Mouse (Mus musculus): ENCODE measurements around the gene Incenp. TPM values are rescaled to one million over a fixed set of nuclear protein-coding genes. Genes with fewer than 3 reads are reported as not detected.
A peak's percentile ranks its signal among the peaks of the same experiment; 100 is the strongest.
"Not testable (repeated sequence)": the region's sequence is repeated elsewhere in the genome, so short reads cannot be mapped to it uniquely, and the experiment has no call there.

Incenp gene
- polyA plus RNA-seq, 1 experiment from 2014 or later: 21.7 TPM

DNA sequence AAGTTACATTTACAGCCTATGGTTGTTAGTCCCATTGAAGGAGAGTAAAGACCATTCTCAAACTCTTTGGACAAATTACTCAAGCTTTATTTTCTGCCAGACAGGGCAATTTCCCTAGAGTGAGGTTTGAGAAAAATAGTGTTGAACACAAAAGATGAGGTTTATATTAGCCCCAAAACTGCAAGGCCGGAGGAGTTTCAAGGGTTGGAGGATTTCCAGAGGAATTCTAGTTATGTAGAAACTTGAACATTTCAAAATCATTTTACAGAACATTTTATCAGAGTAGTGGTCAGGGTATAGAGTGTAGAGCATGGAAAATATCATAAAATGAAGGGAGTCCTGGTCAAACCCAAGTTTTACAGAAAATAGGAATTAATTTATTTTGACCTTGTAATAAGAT lies 34.5 kb downstream of the Incenp start:
- no peaks in the 10 kb centered on the region for H3K36me3 ChIP-seq (ENCODE audit: control insufficient read depth, insufficient read depth, low read length)
- no peak overlapping the region for H3K4me3 ChIP-seq (replicated peaks; ENCODE audit: low read depth, low read length)
- no peak for ATAC-seq (ENCODE audit: low FRiP score, low TSS enrichment)
- H3K4me1 ChIP-seq (ENCODE audit: control insufficient read depth, insufficient read depth, low read length): no peaks in the 10 kb centered on the region
- no peaks in the 10 kb centered on the region for H3K27me3 ChIP-seq (ENCODE audit: control insufficient read depth, insufficient read depth, low read length)
- DNase-seq: no peak
- WGBS: 98% methylated on average over 1 of the region's 1 CpGs
- H3K4me2 ChIP-seq (ENCODE audit: low read length): no peak overlapping the region
- no peaks in the 10 kb centered on the region for H3K9me3 ChIP-seq (ENCODE audit: control insufficient read depth, low read length)
- no peak overlapping the region for H3K9ac ChIP-seq (replicated peaks; ENCODE audit: low read length)
- no peak overlapping the region for H3K27ac ChIP-seq (replicated peaks; ENCODE audit: low read depth, low read length)

DNA sequence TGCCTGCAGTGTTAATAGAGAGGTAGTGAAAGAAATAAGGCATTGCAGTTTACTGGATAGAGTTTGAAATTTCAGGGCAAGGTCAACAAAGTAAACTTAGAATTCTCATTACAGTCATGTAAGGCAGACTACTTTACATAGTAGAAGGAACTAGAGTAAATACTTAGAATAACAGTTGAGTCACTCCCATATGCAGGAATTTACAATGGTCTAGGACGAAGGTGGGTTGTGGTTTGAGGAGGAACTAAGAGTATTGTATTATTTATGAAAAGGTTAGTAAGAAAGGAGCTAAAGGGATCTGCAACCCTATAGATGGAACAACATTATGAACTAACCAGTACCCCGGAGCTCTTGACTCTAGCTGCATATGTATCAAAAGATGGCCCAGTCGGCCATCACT lies 38.5 kb downstream of the Incenp start:
- H3K9ac ChIP-seq (replicated peaks; ENCODE audit: low read length); ATAC-seq (ENCODE audit: low FRiP score, low TSS enrichment); H3K4me3 ChIP-seq (replicated peaks; ENCODE audit: low read depth, low read length); H3K9me3 ChIP-seq (ENCODE audit: control insufficient read depth, low read length); DNase-seq; H3K27me3 ChIP-seq (ENCODE audit: control insufficient read depth, insufficient read depth, low read length); H3K4me2 ChIP-seq (ENCODE audit: low read length); H3K36me3 ChIP-seq (ENCODE audit: control insufficient read depth, insufficient read depth, low read length); H3K27ac ChIP-seq (replicated peaks; ENCODE audit: low read depth, low read length); H3K4me1 ChIP-seq (ENCODE audit: control insufficient read depth, insufficient read depth, low read length): not testable (repeated sequence)
- 93% methylated on average over 2 of the region's 3 CpGs for WGBS

DNA sequence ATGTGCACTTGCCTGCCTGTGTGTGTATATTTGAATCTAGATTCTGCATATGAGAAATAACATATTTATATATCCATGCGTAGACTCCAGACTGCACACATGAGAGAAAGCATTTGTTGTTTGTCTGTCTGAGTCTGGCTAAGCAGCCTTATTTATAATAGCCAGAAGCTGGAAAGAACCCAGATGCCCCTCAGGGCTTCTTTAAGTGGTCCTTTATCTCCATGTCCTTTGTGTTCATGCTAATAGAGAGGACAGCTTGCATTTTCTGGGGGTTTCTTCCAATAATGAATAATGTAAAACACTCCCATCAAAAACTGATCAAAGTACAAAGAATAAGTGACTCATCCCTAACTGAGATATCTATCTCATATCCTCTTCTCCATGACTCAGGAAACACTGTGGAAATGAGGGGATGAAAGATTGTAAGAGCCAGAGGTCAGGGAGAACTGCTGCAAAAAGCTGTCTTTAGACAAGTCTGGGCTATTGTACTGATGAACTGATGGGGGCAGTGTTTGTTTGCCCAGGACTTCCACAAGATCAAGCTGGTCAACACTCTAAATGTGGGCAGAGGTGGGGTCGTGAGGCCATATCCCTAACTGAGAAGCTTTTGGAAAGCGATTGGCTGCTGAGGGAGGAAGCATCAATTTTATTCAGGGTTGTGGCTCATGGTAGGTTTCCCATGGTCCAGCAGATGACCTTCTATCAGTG lies 49.8 kb downstream of the Incenp start:
- not testable (repeated sequence) for H3K4me1 ChIP-seq (ENCODE audit: control insufficient read depth, insufficient read depth, low read length); H3K9me3 ChIP-seq (ENCODE audit: control insufficient read depth, low read length); H3K27ac ChIP-seq (replicated peaks; ENCODE audit: low read depth, low read length); H3K27me3 ChIP-seq (ENCODE audit: control insufficient read depth, insufficient read depth, low read length); H3K4me2 ChIP-seq (ENCODE audit: low read length); ATAC-seq (ENCODE audit: low FRiP score, low TSS enrichment); H3K9ac ChIP-seq (replicated peaks; ENCODE audit: low read length); H3K36me3 ChIP-seq (ENCODE audit: control insufficient read depth, insufficient read depth, low read length); H3K4me3 ChIP-seq (replicated peaks; ENCODE audit: low read depth, low read length)
- DNase-seq: peak; percentile 7
- WGBS: 55% methylated on average over 3 of the region's 3 CpGs

DNA sequence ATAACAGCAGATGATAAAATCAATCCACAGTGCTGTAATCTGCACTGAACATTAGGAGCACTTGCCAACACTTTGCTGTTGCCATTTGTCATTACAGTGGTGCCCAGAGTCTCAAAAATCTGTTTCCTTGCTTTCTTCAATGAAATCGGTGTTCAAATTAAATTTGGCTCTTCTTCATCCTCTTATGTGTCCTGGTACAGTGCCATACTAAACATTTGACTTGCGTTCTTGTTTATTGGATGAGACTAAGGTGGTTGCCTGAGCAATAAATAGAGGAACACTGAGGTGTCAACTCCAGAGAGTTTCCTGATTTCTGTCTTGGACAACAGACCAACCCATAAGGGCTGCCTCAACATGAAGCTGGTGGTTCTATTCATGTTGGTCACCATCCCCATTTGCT lies 52.1 kb downstream of the Incenp start, which contains the start of gene Scgb2a2:
Gene Scgb2a2 (plus strand): TSS at position 301 of the 400 bp plus-strand sequence.
- Histone ChIP-seq H3K4me1 (ENCODE audit: control insufficient read depth, insufficient read depth, low read length) (no peaks in the 10 kb centered on the region), H3K36me3 (ENCODE audit: control insufficient read depth, insufficient read depth, low read length) (no peaks in the 10 kb centered on the region), H3K4me2 (ENCODE audit: low read length) (no peak within 1 kb of the TSS), H3K27ac (replicated peaks; ENCODE audit: low read depth, low read length) (no peak within 1 kb of the TSS), H3K9ac (replicated peaks; ENCODE audit: low read length) (no peak within 1 kb of the TSS), H3K27me3 (ENCODE audit: control insufficient read depth, insufficient read depth, low read length) (no peaks in the 10 kb centered on the region), H3K4me3 (replicated peaks; ENCODE audit: low read depth, low read length) (no peak within 1 kb of the TSS), H3K9me3 (ENCODE audit: control insufficient read depth, low read length) (no peaks in the 10 kb centered on the region)
- ATAC-seq (ENCODE audit: low FRiP score, low TSS enrichment) (no peak), DNase-seq (no peak)
- WGBS: 87% methylated on average over 2 of the region's 2 CpGs

DNA sequence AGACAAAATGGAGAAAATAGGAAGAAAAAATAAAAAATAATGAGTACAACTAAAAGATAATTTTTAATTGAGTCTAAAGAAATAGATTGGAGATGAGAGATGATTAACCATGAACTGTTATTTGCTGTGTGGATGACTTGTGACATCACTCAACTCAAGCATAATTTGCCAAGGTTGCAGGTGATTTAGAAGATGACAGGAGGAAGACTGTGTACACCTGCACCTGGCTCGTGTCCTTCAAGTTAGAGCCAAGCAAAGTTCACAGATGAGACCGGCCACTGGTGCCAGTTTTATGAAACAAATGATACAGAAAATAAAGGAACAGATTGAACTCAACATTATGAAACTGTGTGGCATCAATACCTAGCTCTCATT lies 62.0 kb downstream of the Incenp start:
- H3K27me3 ChIP-seq (ENCODE audit: control insufficient read depth, insufficient read depth, low read length): no peaks in the 10 kb centered on the region
- H3K36me3 ChIP-seq (ENCODE audit: control insufficient read depth, insufficient read depth, low read length): no peaks in the 10 kb centered on the region
- H3K4me2 ChIP-seq (ENCODE audit: low read length): no peak overlapping the region
- H3K4me3 ChIP-seq (replicated peaks; ENCODE audit: low read depth, low read length): no peak overlapping the region
- DNase-seq (no peak), ATAC-seq (ENCODE audit: low FRiP score, low TSS enrichment) (no peak)
- no peak overlapping the region for H3K9ac ChIP-seq (replicated peaks; ENCODE audit: low read length)
- WGBS: 59% methylated on average over 2 of the region's 2 CpGs
- H3K9me3 ChIP-seq (ENCODE audit: control insufficient read depth, low read length): no peaks in the 10 kb centered on the region
- H3K27ac ChIP-seq (replicated peaks; ENCODE audit: low read depth, low read length): no peak overlapping the region
- no peaks in the 10 kb centered on the region for H3K4me1 ChIP-seq (ENCODE audit: control insufficient read depth, insufficient read depth, low read length)

DNA sequence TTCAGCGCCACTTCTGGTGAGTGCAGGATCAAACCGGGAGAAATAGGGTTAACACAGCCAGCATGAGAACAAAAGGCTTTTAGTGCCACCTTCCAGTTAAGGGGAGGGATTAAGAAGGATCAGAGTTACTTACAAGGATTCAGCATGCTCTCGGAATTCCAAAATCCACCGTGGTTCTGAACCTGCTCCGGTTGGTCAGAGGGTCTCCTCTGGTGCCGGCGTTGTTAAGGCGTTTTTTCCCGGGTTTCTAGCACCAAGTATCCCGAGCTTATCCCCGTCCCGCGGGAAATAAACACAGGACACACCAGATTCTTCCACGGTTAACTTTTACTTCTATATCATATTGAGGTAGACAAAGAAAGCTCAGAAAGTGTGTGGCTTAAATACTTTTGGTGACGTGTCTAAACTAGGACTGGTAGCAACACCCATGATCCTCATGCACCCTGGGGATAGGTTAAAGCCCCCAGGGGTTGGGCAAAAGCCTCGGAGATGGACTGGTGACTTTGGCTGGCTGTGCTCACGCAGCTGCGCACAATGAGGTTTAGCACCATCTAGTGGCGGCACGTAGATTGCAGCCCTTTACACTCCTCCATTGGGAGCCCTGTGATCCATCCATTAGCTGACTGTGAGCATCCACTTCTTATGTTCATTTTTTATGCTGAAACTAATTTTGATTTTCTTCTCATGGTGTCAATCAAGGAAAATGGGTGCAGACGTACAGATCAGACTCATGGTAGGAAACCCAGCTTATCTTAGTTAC lies 62.6 kb downstream of the Incenp start:
- H3K27ac ChIP-seq (replicated peaks; ENCODE audit: low read depth, low read length); H3K4me1 ChIP-seq (ENCODE audit: control insufficient read depth, insufficient read depth, low read length); H3K9ac ChIP-seq (replicated peaks; ENCODE audit: low read length); H3K9me3 ChIP-seq (ENCODE audit: control insufficient read depth, low read length); H3K27me3 ChIP-seq (ENCODE audit: control insufficient read depth, insufficient read depth, low read length); H3K36me3 ChIP-seq (ENCODE audit: control insufficient read depth, insufficient read depth, low read length): not testable (repeated sequence)
- ATAC-seq (ENCODE audit: low FRiP score, low TSS enrichment) (peak; percentile 86), DNase-seq (peak; percentile 9)
- 10% methylated on average over 18 of the region's 21 CpGs for WGBS
- H3K4me3 ChIP-seq (replicated peaks; ENCODE audit: low read depth, low read length): peak overlapping the region; percentile 22; the same call in 1 of the 2 replicates
- peak overlapping the region; percentile 37 for H3K4me2 ChIP-seq (ENCODE audit: low read length)

Small RNA genes within 50 kb of the gene (microRNA-seq; reads per million reads assigned to microRNA genes)
- gene Gm22369: not detected
- not detected for gene Gm24484

Other genes with a start within 250 kb of the Incenp start
- not detected in 2 replicates for gene Scgb2a2, start 52.0 kb downstream of the Incenp start, polyA plus RNA-seq (2014; fragmentation: Nextera tagmentation; extraction: Ambion mirVana)
- 1,308 and 1,477 TPM in 2 replicates for gene Fth1, start 81.0 kb upstream of the Incenp start, polyA plus RNA-seq (2014; fragmentation: Nextera tagmentation; extraction: Ambion mirVana)
- 2.1 and 2.5 TPM in 2 replicates for gene Best1, start 102.1 kb upstream of the Incenp start, polyA plus RNA-seq (2014; fragmentation: Nextera tagmentation; extraction: Ambion mirVana)
- 13.3 and 19.2 TPM in 2 replicates for gene Rab3il1, start 102.1 kb upstream of the Incenp start, polyA plus RNA-seq (2014; fragmentation: Nextera tagmentation; extraction: Ambion mirVana)
- gene Fads3, start 142.0 kb upstream of the Incenp start, polyA plus RNA-seq (2014; fragmentation: Nextera tagmentation; extraction: Ambion mirVana): 15.4 and 17.8 TPM in 2 replicates
- 67.3 and 114 TPM in 2 replicates for gene Fads2, start 202.2 kb upstream of the Incenp start, polyA plus RNA-seq (2014; fragmentation: Nextera tagmentation; extraction: Ambion mirVana)

Data from midbrain, embryonic 14.5 days (tissue).